Mouse (Mus musculus) bone marrow, adult 2 months (tissue): ENCODE measurements around the gene Psd.

Source experiments
- CTCF ChIP-seq: fragments of 200-500 bp; IDR thresholded peaks from 2 replicates; pipeline ENCODE4 v1.5.1; 2011; ENCODE audit warnings: low read length, control low read depth; ENCODE audit not compliant: control insufficient read depth, insufficient read depth
- POLR2A ChIP-seq: fragments of 200-500 bp; IDR thresholded peaks from 2 replicates; pipeline ENCODE4 v1.6.1; 2011; ENCODE audit warnings: low read depth, mild to moderate bottlenecking, control low read depth, low read length, borderline replicate concordance; ENCODE audit not compliant: control insufficient read depth

DNA sequence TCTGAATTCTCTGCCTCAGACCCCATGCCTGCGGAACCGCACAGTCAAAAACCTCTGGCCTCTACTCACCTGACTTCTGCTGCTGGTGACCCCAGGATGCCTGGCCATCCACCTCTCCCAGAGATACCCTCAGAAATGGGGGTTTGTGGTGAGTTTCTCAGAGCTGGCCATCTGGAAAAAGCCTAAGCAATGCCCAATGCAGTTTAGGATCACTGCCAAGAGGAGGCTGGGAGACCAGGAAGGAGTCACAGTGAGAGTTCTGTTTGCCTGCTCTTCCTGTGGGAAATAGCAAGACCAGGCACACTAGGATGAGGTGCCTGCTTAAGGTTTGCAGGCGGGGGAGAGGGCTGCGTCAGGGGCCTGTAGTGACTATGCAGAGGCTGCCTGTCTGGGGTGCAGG, 42.3 kb downstream of the Psd start:
- TF ChIP-seq CTCF (no peak), POLR2A (no peak)
